ENCODE assay signal across 22 mouse cellular contexts in genomic region chr5:131876569-131876968, GRCm38 (mm10).
DNase-seq lines count a peak whose midpoint lies in the region; ATAC-seq and TF ChIP-seq lines count a peak whose summit lies in the region.
"Had no signal": no experiment of that assay in that cellular context is flagged by ENCODE, and none has a peak within 500 bp of the region (broad histone marks: within the 10 kb centered on the region; RNA-seq: fewer than 3 reads in every experiment).

No protein-coding gene starts in this region.

- H3K4me2 ChIP-seq in intestine, embryonic 16.5 days (ENCODE audit: low read depth, low read length), result no peak overlapping the region
- H3K4me2 ChIP-seq: forebrain, embryonic 13.5 days; kidney, embryonic 15.5 days; liver, embryonic 15.5 days; midbrain, embryonic 15.5 days had no signal

- no peak overlapping the region for H3K27ac ChIP-seq in intestine, embryonic 16.5 days (ENCODE audit: low read length)
- H3K27ac ChIP-seq: forebrain, embryonic 13.5 days; gastrocnemius, adult 2 months; heart, embryonic 10.5 days; hindbrain, embryonic 10.5 days; kidney, embryonic 15.5 days; liver, embryonic 15.5 days; macrophage; midbrain, embryonic 15.5 days had no signal

- H3K9ac ChIP-seq in intestine, embryonic 16.5 days (ENCODE audit: low read depth, low read length), result no peak overlapping the region
- H3K9ac ChIP-seq: forebrain, embryonic 13.5 days; kidney, embryonic 15.5 days; liver, embryonic 15.5 days; midbrain, embryonic 15.5 days had no signal

- H3K9me3 ChIP-seq in intestine, embryonic 16.5 days (ENCODE audit: control insufficient read depth, low read length), result no peaks in the 10 kb centered on the region
- H3K9me3 ChIP-seq: forebrain, embryonic 13.5 days; heart, embryonic 10.5 days; hindbrain, embryonic 10.5 days; kidney, embryonic 15.5 days; liver, embryonic 15.5 days; midbrain, embryonic 15.5 days had no signal

- H3K4me3 ChIP-seq in lung, adult 2 months (replicated peaks; ENCODE audit: extremely low read depth, low read depth, low read length), result no peak overlapping the region
- H3K4me3 ChIP-seq in intestine, embryonic 16.5 days (ENCODE audit: low read length), result no peak overlapping the region
- H3K4me3 ChIP-seq: forebrain, embryonic 13.5 days; gastrocnemius, adult 2 months; heart, embryonic 10.5 days; hindbrain, embryonic 10.5 days; kidney, embryonic 15.5 days; liver, embryonic 15.5 days; midbrain, embryonic 15.5 days had no signal

- H3K36me3 ChIP-seq in intestine, embryonic 16.5 days (ENCODE audit: control insufficient read depth, insufficient read depth, low read length), result no peaks in the 10 kb centered on the region
- H3K36me3 ChIP-seq: G1E; heart, embryonic 10.5 days; hindbrain, embryonic 10.5 days; kidney, embryonic 15.5 days; liver, embryonic 15.5 days; midbrain, embryonic 15.5 days had no signal

- DNase-seq in lung, adult 18-20 months, result peak; percentile 10 to 22
- no peak for DNase-seq in lung, adult 2 months
- peak; percentile 31 for DNase-seq in NIH3T3 (ENCODE audit: low read depth)
- peak; percentile 66 for DNase-seq in adrenal gland, postnatal 10 days
- DNase-seq in fibroblast of lung, adult 2 months (ENCODE audit: low read depth), result peak; percentile 42
- DNase-seq in spleen, adult 18-20 months, result no peak
- DNase-seq: B cell, adult 2 months; cerebellum, adult 8-10 months; gastrocnemius, adult 2 months; kidney, postnatal 4 days had no signal

- H3K27me3 ChIP-seq in intestine, embryonic 16.5 days (replicated peaks; ENCODE audit: control insufficient read depth, insufficient read depth, low read length), result no peaks in the 10 kb centered on the region
- H3K27me3 ChIP-seq: CH12.LX; kidney, embryonic 15.5 days; liver, embryonic 15.5 days; midbrain, embryonic 15.5 days had no signal

- no peak for ATAC-seq in intestine, embryonic 16.5 days
- ATAC-seq: forebrain, embryonic 13.5 days; hindbrain, embryonic 16.5 days; intestine, postnatal 0 days; midbrain, embryonic 15.5 days had no signal

- no peak for TF ChIP-seq CTCF in lung, adult 2 months (IDR thresholded peaks at IDR 0.05; ENCODE audit: insufficient read depth, low read length)

- no peaks in the 10 kb centered on the region for H3K4me1 ChIP-seq in lung, adult 2 months (ENCODE audit: control insufficient read depth, insufficient read depth, low read length)
- no peaks in the 10 kb centered on the region for H3K4me1 ChIP-seq in intestine, embryonic 16.5 days (ENCODE audit: control insufficient read depth, insufficient read depth, low read length)
- H3K4me1 ChIP-seq: heart, embryonic 10.5 days; kidney, embryonic 15.5 days; liver, embryonic 15.5 days had no signal

- no peak for TF ChIP-seq POLR2A in lung, adult 2 months (IDR thresholded peaks at IDR 0.05; ENCODE audit: borderline replicate concordance, extremely low read depth, low read depth, low read length)

Comparison
In these comparisons a context has a peak if more than half of its experiments do, and no peak if none do; other contexts are left out.
1. DNase-seq: peak in lung, adult 18-20 months (2 of 2), NIH3T3 (single experiment), adrenal gland, postnatal 10 days (single experiment) and fibroblast of lung, adult 2 months (single experiment); none in lung, adult 2 months (single experiment) and spleen, adult 18-20 months (0 of 2).